In the genomic region with DNA sequence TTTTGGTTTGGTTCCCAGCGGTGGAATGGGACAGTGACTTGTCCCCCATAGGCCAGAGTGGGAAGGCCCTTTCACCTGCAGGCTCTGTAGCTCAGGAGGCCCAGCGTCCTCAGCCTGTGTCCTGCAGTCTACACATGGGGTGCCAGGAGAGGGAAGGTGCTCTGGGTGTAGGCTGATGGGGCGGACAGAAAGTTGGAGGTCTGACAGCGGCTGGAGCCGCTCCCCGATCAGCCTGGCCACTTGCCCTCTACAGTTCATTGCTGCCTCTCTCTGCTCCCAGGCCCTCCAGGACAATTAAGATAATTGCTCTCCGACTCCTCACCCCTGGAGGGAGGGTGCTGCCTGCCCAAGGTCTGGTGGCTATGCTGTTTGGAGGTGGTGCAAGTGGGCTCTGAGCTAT, we compare ENCODE assay signal across 22 mouse cellular contexts. TPM values are rescaled to one million over a fixed set of nuclear protein-coding genes. Genes with fewer than 3 reads are reported as not detected.
DNase-seq lines count a peak whose midpoint lies in the region; ATAC-seq lines count a peak whose summit lies in the region.
"Had no signal": no experiment of that assay in that cellular context is flagged by ENCODE, and none has a peak within 500 bp of the region (broad histone marks: within the 10 kb centered on the region; RNA-seq: fewer than 3 reads in every experiment).

No protein-coding gene starts in this region.

- DNase-seq in heart, adult 11 months: peak; percentile 96
- DNase-seq in heart, embryonic 10.5 days (ENCODE audit: low spot score): no peak
- peak; percentile 61 for DNase-seq in 3134 (ENCODE audit: extremely low read depth, insufficient read length, low spot score)
- peak; percentile 68 to 80 for DNase-seq in heart, postnatal 14 days
- no peak for DNase-seq in gastrocnemius, postnatal 10 days
- no peak for DNase-seq in B cell, adult 2 months
- DNase-seq: adrenal gland, adult 2 months; adrenal gland, postnatal 25 days; cerebellum, adult 9-11 months; cerebellum, postnatal 36 days; gastrocnemius, adult 2 months; kidney, adult 11 months; kidney, adult 9 months had no signal

- 68% methylated on average over 7 of the region's 7 CpGs for WGBS in heart, embryonic 10.5 days
- WGBS in heart, embryonic 15.5 days: 58% methylated on average over 7 of the region's 7 CpGs
- WGBS in midbrain, embryonic 16.5 days: 81% methylated on average over 7 of the region's 7 CpGs

- H3K9ac ChIP-seq in heart, embryonic 15.5 days: no peak overlapping the region
- H3K9ac ChIP-seq in midbrain, embryonic 16.5 days (ENCODE audit: low read depth, low read length): no peak overlapping the region
- H3K9ac ChIP-seq: embryonic facial prominence, embryonic 15.5 days; hindbrain, embryonic 12.5 days had no signal

- intact Hi-C loops in heart, postnatal 14 days (cut with DNase I): no loop called here

- no peak overlapping the region for H3K4me2 ChIP-seq in heart, embryonic 15.5 days
- H3K4me2 ChIP-seq in midbrain, embryonic 16.5 days (ENCODE audit: low read length): no peak overlapping the region
- H3K4me2 ChIP-seq: embryonic facial prominence, embryonic 15.5 days; hindbrain, embryonic 12.5 days had no signal

- ATAC-seq in heart, embryonic 15.5 days (replicated peaks; ENCODE audit: insufficient number of reproducible peaks, insufficient read depth, low FRiP score, low read depth): peak; percentile 64; the same call in 1 of the 2 replicates
- no peak for ATAC-seq in midbrain, embryonic 16.5 days
- ATAC-seq: forebrain, embryonic 14.5 days; hindbrain, embryonic 16.5 days; inflammation-experienced regulatory T-cells, adult 6 months had no signal

- no peak overlapping the region for H3K4me3 ChIP-seq in heart, embryonic 10.5 days
- no peak overlapping the region for H3K4me3 ChIP-seq in heart, embryonic 15.5 days
- H3K4me3 ChIP-seq in midbrain, embryonic 16.5 days (ENCODE audit: low read depth, low read length): no peak overlapping the region
- H3K4me3 ChIP-seq: embryonic facial prominence, embryonic 15.5 days; erythroblast, embryonic 14.5 days; forebrain, embryonic 10.5 days; gastrocnemius, adult 2 months; hindbrain, embryonic 12.5 days had no signal

- H3K36me3 ChIP-seq in heart, embryonic 10.5 days: no peaks in the 10 kb centered on the region
- no peaks in the 10 kb centered on the region for H3K36me3 ChIP-seq in heart, embryonic 15.5 days
- H3K36me3 ChIP-seq in midbrain, embryonic 16.5 days (ENCODE audit: control insufficient read depth, insufficient read depth, low read length): no peaks in the 10 kb centered on the region
- H3K36me3 ChIP-seq: embryonic facial prominence, embryonic 15.5 days; forebrain, embryonic 10.5 days; hindbrain, embryonic 12.5 days had no signal

- peaks cover 20% of the 10 kb centered on the region for H3K4me1 ChIP-seq in heart, embryonic 10.5 days
- peaks cover 7% of the 10 kb centered on the region; the same call in 1 of the 2 replicates for H3K4me1 ChIP-seq in heart, embryonic 15.5 days (replicated peaks)
- no peaks in the 10 kb centered on the region for H3K4me1 ChIP-seq in midbrain, embryonic 16.5 days (ENCODE audit: control insufficient read depth, insufficient read depth, low read length)

- H3K9me3 ChIP-seq in heart, embryonic 10.5 days: no peaks in the 10 kb centered on the region
- no peaks in the 10 kb centered on the region for H3K9me3 ChIP-seq in heart, embryonic 15.5 days (replicated peaks)
- no peaks in the 10 kb centered on the region for H3K9me3 ChIP-seq in midbrain, embryonic 16.5 days (replicated peaks; ENCODE audit: control insufficient read depth, low read length, poor library complexity, severe bottlenecking)
- H3K9me3 ChIP-seq: embryonic facial prominence, embryonic 15.5 days; forebrain, embryonic 10.5 days; hindbrain, embryonic 12.5 days had no signal

- H3K27me3 ChIP-seq in heart, embryonic 10.5 days (ENCODE audit: insufficient read depth, poor library complexity, severe bottlenecking): peaks cover 48% of the 10 kb centered on the region; the same call in 1 of the 2 replicates
- peaks cover 27% of the 10 kb centered on the region for H3K27me3 ChIP-seq in heart, embryonic 15.5 days
- no peaks in the 10 kb centered on the region for H3K27me3 ChIP-seq in midbrain, embryonic 16.5 days (ENCODE audit: control insufficient read depth, insufficient read depth, low read depth, low read length)
- H3K27me3 ChIP-seq: embryonic facial prominence, embryonic 15.5 days; hindbrain, embryonic 12.5 days had no signal

- H3K27ac ChIP-seq in heart, embryonic 10.5 days: no peak overlapping the region
- H3K27ac ChIP-seq in heart, embryonic 15.5 days: no peak overlapping the region
- H3K27ac ChIP-seq in midbrain, embryonic 16.5 days (ENCODE audit: low read length): no peak overlapping the region
- H3K27ac ChIP-seq: embryonic facial prominence, embryonic 15.5 days; forebrain, embryonic 10.5 days; gastrocnemius, adult 2 months; hindbrain, embryonic 12.5 days had no signal

RNA-seq across cellular contexts. Expression of a gene that starts 42.1 kb away (rescaled TPM):
- 5.1 and 7.8 TPM in 2 replicates for polyA plus RNA-seq in heart, embryonic 10.5 days (2016; fragmentation: Nextera tagmentation; extraction: Ambion mirVana)
- polyA plus RNA-seq in heart, embryonic 15.5 days (2015; fragmentation: Nextera tagmentation; extraction: Ambion mirVana): 4.1 and 5.0 TPM in 2 replicates
- 1 to 10 TPM; 5.2 to 8.4 TPM for total RNA-seq in heart, postnatal 14 days (2021)
- 10 to 100 TPM; 16.6 to 17.3 TPM for total RNA-seq in gastrocnemius, postnatal 10 days (2021)
- polyA plus RNA-seq in midbrain, embryonic 16.5 days (2015; fragmentation: Nextera tagmentation; extraction: Ambion mirVana): 5.5 and 5.9 TPM in 2 replicates

Comparison
In these comparisons a context has a peak if more than half of its experiments do, and no peak if none do; other contexts are left out.
1. DNase-seq: peak in heart, adult 11 months (single experiment), 3134 (single experiment) and heart, postnatal 14 days (2 of 2); none in heart, embryonic 10.5 days (single experiment), gastrocnemius, postnatal 10 days (single experiment) and B cell, adult 2 months (0 of 2).